Mouse (Mus musculus): ENCODE data around the gene Btbd35f6. TPM values are rescaled to one million over a fixed set of nuclear protein-coding genes. Genes with fewer than 3 reads are reported as not detected.

Btbd35f6 gene
- 1.8 TPM for polyA plus RNA-seq (2014; fragmentation: Illumina TruSeq; extraction: RNeasy Lipid Tissue Mini Kit (QIAGEN cat#74804); ENCODE audit: low read depth, low replicate concordance)

DNA sequence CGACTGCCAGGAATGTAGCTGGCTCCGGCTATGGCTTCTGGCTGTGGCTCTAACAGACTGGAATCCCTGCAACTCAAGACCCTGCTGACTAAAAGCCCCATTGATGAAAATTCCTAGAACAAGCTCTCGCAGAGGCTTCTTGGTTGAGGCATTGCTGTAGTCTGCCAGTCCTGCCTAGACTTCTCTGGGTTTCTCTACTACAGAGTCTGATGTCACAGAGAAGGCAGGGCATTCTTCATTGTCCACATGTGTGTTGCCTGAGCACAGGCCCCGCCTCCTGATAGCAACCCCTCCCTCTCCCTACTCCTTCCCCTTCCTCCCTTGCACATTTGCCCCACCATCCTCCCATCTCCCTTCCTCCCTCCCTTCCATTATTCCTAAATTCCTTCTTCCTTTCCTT lies at the start of gene Btbd35f6:
Gene Btbd35f6 (minus strand): TSS at position 101 of the 400 bp plus-strand sequence.

DNA sequence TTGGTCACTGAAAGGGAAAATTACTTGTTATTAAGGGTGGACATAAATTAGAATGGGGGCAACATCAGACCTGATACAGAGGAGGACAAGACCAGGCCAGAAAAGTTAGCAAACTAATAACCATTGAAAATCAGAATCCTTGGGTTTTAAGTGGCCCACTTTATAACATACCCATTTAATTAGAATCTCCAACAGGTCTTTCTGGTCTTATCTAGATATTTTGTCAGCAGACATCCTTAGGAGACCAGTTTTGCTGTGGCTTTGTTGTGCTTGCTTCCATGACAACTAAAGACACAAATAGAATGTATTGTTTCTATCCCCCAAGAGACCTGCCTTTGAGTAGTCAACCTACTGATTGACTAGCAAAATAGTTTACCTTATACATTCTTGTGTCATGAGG lies 30.4 kb upstream of the Btbd35f6 start, which contains the start of gene Gm21870:
Gene Gm21870 (minus strand): TSS at position 101 of the 400 bp plus-strand sequence.

Other genes starting within 250 kb of the Btbd35f6 start
- gene Gm21870, start 30.3 kb upstream of the Btbd35f6 start, polyA plus RNA-seq (2014; fragmentation: Illumina TruSeq; extraction: RNeasy Lipid Tissue Mini Kit (QIAGEN cat#74804); ENCODE audit: low read depth, low replicate concordance), result not detected
- not detected for gene Btbd35f9, start 205.0 kb upstream of the Btbd35f6 start, polyA plus RNA-seq (2014; fragmentation: Illumina TruSeq; extraction: RNeasy Lipid Tissue Mini Kit (QIAGEN cat#74804); ENCODE audit: low read depth, low replicate concordance)

Measured in testis, adult 10 weeks (tissue).